Mouse (Mus musculus): ENCODE measurements at regions not wholly inside any gene's neighbourhood (a gene's known extent, or its start where the extent isn't known, plus 50 kb on each side); places are given as distances from the start of the nearest gene placed in this dataset.

DNA sequence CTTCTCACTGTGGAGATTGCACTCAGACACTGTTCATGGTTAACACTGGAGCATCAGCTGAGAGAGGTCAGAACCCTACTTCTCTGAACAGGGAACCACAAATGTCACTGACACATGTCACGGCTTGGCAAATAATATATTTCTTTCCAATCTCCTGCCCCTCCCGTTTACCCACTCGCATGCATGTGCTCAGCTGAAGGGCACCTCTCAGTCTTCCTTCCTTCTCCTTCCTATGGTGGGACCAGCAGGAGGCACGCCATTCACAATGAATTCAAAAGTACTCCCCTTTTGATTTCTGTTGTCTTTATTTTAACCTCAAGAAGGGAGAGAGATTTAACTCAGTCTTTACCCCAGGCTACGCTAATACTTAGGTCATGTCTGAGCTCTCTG is 481.0 kb downstream of the Prss52 start:
- H3K4me3 ChIP-seq (ENCODE audit: low read depth, low read length): no peak overlapping the region
- no peaks in the 10 kb centered on the region for H3K4me1 ChIP-seq (ENCODE audit: control insufficient read depth, low read depth, low read length)
- WGBS (ENCODE audit: insufficient replicate concordance): 9% methylated on average over 5 of the region's 5 CpGs
- H3K27me3 ChIP-seq (ENCODE audit: control insufficient read depth, insufficient read depth, low read depth, low read length): peaks cover 65% of the 10 kb centered on the region
- H3K4me2 ChIP-seq (ENCODE audit: low read depth, low read length): no peak overlapping the region
- H3K9me3 ChIP-seq (replicated peaks; ENCODE audit: control insufficient read depth, low read length): no peaks in the 10 kb centered on the region
- no peak for ATAC-seq (ENCODE audit: low read depth)
- H3K36me3 ChIP-seq (ENCODE audit: control insufficient read depth, insufficient read depth): no peaks in the 10 kb centered on the region
- no peak overlapping the region for H3K9ac ChIP-seq (ENCODE audit: low read depth, low read length)
- no peak overlapping the region for H3K27ac ChIP-seq (ENCODE audit: low read length)

DNA sequence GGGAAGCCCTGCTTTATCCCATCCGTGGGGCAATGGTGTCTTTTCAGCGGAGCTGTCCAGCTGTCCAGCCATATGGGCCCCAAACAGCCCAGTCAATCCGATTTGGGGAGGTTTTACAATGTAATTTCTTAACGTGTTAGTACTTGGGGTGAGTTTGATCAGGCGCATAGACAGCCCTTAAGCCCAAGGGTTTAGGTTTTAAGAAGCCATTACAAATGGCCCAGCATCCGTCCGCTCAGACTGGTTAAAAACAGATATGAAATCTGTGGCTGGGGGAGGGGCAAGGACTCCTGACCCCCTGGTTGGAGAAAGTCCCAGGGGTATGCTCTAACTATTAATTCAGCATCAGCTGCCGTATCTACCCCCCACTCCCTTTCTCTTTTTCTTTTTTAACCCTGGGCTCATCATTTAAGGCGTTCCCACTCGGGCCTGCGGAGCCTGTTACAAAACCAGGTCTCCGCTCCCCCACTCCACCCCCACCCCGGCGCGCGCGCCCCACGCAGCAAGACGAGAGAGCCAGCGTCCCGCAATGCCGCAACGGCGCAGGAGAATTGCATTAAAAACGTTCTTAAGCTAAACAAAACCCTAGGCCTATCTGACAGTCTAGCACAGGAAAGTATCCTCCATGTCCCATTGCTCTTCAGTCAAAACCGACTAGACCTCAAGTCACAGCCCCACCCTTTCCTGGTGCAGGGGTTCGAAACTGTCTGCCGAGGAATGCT is 481.5 kb downstream of the Prss52 start:
- H3K36me3 ChIP-seq (ENCODE audit: control insufficient read depth, insufficient read depth): no peaks in the 10 kb centered on the region
- no peak overlapping the region for H3K4me3 ChIP-seq (ENCODE audit: low read depth, low read length)
- no peak for ATAC-seq (ENCODE audit: low read depth)
- no peak overlapping the region for H3K9ac ChIP-seq (ENCODE audit: low read depth, low read length)
- no peaks in the 10 kb centered on the region for H3K4me1 ChIP-seq (ENCODE audit: control insufficient read depth, low read depth, low read length)
- H3K9me3 ChIP-seq (replicated peaks; ENCODE audit: control insufficient read depth, low read length): no peaks in the 10 kb centered on the region
- 7% methylated on average over 28 of the region's 28 CpGs for WGBS (ENCODE audit: insufficient replicate concordance)
- no peak overlapping the region for H3K27ac ChIP-seq (ENCODE audit: low read length)
- no peak overlapping the region for H3K4me2 ChIP-seq (ENCODE audit: low read depth, low read length)
- H3K27me3 ChIP-seq (ENCODE audit: control insufficient read depth, insufficient read depth, low read depth, low read length): peaks cover 70% of the 10 kb centered on the region

DNA sequence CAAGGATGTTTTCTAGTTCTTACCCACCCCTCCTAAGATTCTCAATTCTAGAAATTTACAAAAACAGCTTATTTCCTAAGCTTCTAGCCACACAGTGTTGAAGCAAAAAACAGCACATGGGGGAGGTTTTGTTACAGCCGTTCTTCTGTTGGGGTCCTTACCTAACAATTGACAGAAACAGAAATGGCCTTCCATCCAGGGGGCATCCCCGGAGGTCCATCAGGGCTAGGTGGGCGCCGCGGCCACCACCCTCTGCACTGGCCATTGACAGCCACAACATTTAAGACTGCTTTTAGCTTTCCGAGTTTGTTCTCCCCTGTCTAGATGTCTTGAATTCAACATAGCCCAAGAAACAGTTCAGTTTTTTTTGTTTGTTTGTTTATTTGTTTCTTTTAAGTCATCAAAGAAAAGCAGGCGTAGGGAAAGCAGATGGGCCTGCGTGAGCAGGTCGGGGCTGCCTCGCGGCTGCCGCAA is 482.3 kb downstream of the Prss52 start:
- Histone ChIP-seq H3K4me3 (ENCODE audit: low read depth, low read length) (no peak overlapping the region), H3K36me3 (ENCODE audit: control insufficient read depth, insufficient read depth) (no peaks in the 10 kb centered on the region), H3K4me2 (ENCODE audit: low read depth, low read length) (no peak overlapping the region), H3K27ac (ENCODE audit: low read length) (no peak overlapping the region), H3K4me1 (ENCODE audit: control insufficient read depth, low read depth, low read length) (no peaks in the 10 kb centered on the region), H3K9me3 (replicated peaks; ENCODE audit: control insufficient read depth, low read length) (no peaks in the 10 kb centered on the region), H3K9ac (ENCODE audit: low read depth, low read length) (no peak overlapping the region), H3K27me3 (ENCODE audit: control insufficient read depth, insufficient read depth, low read depth, low read length) (peaks cover 78% of the 10 kb centered on the region)
- ATAC-seq (ENCODE audit: low read depth): no peak
- WGBS (ENCODE audit: insufficient replicate concordance): 6% methylated on average over 12 of the region's 12 CpGs

DNA sequence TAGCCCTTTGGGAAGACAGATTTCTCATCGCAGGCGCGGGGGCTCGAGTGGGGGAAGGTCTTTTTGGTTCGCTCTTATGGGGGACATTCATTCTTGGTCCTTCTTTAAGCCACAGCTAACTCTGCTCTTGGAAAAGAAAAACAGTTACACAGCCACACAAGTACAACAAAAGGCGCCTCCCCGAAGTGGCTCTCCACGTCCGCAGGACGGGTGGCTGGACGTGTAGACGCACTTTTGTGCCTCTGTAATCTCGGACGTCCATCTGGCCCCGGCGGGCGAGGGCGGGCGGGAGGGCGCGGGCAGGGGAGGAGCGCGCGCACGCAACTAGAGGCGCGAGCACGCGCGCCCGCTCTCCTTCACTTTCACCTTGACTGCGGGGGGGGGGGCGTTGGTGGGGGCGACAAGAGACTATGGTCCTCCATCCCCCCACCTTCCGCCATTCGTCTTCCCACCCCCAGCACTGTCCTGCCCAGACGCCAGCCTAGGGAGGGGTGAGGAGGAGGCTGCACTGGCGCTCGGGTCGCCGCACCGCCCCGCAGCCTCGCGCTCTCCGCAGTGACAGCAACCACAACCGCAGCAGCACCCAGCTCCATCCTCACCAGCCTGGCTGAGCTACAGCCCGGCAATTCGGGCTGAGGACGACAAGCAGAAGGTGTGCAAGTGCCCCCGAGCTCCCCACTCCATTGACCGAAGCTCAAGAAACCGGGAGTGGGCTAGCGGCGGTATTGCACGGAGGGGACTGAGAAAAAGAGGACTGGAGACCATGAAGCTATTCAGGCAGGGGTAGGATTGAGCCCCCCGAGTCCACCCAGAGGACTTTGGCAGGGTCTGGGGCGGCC is 483.0 kb downstream of the Prss52 start:
- no peak for ATAC-seq (ENCODE audit: low read depth)
- peak overlapping the region; percentile 57 for H3K4me2 ChIP-seq (ENCODE audit: low read depth, low read length)

DNA sequence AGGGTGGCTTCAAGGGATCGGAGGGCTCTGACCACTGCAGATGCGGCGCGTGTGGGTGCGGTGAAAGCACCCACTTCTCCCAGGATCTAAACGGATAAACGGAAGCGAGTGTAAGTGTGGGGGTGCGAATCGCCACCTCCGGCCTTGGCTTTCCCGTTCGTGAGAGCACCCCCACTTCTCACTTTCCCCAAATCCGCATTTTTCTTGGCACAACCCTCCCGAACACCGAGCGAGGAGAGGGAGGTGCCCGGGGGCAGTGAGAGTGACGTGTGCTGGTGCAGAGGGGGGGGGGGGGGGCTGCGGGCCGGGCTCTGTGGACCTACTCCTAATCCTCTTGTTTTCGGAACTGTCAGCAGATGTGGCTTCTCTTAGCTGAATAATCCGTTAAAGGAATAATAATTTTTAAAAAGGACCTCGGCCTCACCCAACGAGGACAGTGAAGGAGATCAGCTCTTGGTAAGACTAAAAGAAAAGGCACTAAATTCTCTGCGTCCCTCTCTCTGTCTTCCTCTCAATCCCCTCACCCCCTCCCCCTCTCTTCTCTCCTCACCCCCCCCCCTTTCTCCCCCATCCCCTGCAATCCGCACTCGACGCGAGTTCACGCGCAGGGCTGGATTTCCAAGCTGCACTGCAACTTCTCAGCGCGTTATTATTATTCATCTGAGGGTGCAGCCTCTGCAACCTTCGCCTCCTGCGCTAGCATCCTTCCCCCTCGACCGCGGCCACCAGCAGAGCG is 483.8 kb downstream of the Prss52 start:
- peaks cover 86% of the 10 kb centered on the region for H3K27me3 ChIP-seq (ENCODE audit: control insufficient read depth, insufficient read depth, low read depth, low read length)
- H3K4me1 ChIP-seq (ENCODE audit: control insufficient read depth, low read depth, low read length): no peaks in the 10 kb centered on the region
- WGBS (ENCODE audit: insufficient replicate concordance): 1% methylated on average over 39 of the region's 40 CpGs
- peak overlapping the region; percentile 57 for H3K4me2 ChIP-seq (ENCODE audit: low read depth, low read length)
- H3K9ac ChIP-seq (ENCODE audit: low read depth, low read length): no peak overlapping the region
- no peaks in the 10 kb centered on the region for H3K9me3 ChIP-seq (replicated peaks; ENCODE audit: control insufficient read depth, low read length)
- H3K36me3 ChIP-seq (ENCODE audit: control insufficient read depth, insufficient read depth): no peaks in the 10 kb centered on the region
- H3K4me3 ChIP-seq (ENCODE audit: low read depth, low read length): peak overlapping the region; percentile 48
- no peak overlapping the region for H3K27ac ChIP-seq (ENCODE audit: low read length)
- no peak for ATAC-seq (ENCODE audit: low read depth)

More for the DNA sequence above, 483.0 kb downstream of the Prss52 start:
- 1% methylated on average over 57 of the region's 58 CpGs for WGBS (ENCODE audit: insufficient replicate concordance)
- H3K27me3 ChIP-seq (ENCODE audit: control insufficient read depth, insufficient read depth, low read depth, low read length): peaks cover 82% of the 10 kb centered on the region
- no peaks in the 10 kb centered on the region for H3K9me3 ChIP-seq (replicated peaks; ENCODE audit: control insufficient read depth, low read length)
- H3K4me3 ChIP-seq (ENCODE audit: low read depth, low read length): peak overlapping the region; percentile 48
- H3K36me3 ChIP-seq (ENCODE audit: control insufficient read depth, insufficient read depth): no peaks in the 10 kb centered on the region
- no peak overlapping the region for H3K27ac ChIP-seq (ENCODE audit: low read length)
- no peak overlapping the region for H3K9ac ChIP-seq (ENCODE audit: low read depth, low read length)
- H3K4me1 ChIP-seq (ENCODE audit: control insufficient read depth, low read depth, low read length): no peaks in the 10 kb centered on the region

DNA sequence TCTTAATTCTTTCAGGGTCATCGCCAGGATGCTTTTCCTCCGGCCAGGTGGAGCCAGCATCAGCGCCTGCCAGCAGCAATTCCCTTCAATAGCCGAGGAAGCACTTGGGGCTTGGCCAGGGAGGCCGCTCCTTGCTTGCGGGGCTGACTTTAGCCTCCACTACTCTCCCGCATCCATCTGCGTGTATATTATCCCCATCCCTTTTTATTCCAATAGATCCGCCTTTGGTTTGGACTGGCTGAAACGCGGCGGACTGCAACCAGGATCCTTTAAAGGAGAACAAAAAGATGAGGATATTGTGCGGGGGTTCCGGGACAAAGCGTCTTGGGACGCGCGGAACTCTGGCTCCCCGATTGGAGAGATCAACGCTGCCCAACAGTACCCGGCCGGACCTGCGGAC is 484.5 kb downstream of the Prss52 start:
- Histone ChIP-seq H3K27ac (ENCODE audit: low read length) (no peak overlapping the region), H3K9me3 (replicated peaks; ENCODE audit: control insufficient read depth, low read length) (no peaks in the 10 kb centered on the region), H3K9ac (ENCODE audit: low read depth, low read length) (no peak overlapping the region), H3K4me1 (ENCODE audit: control insufficient read depth, low read depth, low read length) (no peaks in the 10 kb centered on the region), H3K4me3 (ENCODE audit: low read depth, low read length) (no peak overlapping the region), H3K27me3 (ENCODE audit: control insufficient read depth, insufficient read depth, low read depth, low read length) (peaks cover 86% of the 10 kb centered on the region), H3K4me2 (ENCODE audit: low read depth, low read length) (no peak overlapping the region), H3K36me3 (ENCODE audit: control insufficient read depth, insufficient read depth) (no peaks in the 10 kb centered on the region)
- whole genome bisulfite sequencing (ENCODE audit: insufficient replicate concordance): 1% methylated on average over 23 of the region's 23 CpGs
- no peak for ATAC-seq (ENCODE audit: low read depth)

DNA sequence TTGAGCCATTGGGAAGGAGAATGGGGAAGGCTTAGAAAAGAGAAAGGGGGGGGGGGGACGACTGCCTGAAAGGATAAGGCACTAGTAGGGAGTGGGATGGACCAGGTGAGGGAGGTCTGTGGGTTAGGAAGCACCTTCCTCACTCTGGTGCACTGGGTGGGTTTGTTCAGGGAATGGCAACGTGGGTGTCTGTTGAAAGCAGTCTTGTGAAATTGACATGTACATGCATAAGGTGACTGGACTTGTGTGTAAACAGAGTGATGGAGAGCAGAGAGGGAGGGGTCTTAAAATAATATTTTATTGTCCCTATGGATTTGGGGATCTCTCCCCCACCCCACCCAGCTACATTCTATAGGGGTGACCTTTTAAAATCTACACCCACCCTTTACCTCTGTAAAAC is 485.0 kb downstream of the Prss52 start:
- peaks cover 85% of the 10 kb centered on the region for H3K27me3 ChIP-seq (ENCODE audit: control insufficient read depth, insufficient read depth, low read depth, low read length)
- no peak overlapping the region for H3K4me3 ChIP-seq (ENCODE audit: low read depth, low read length)
- H3K9ac ChIP-seq (ENCODE audit: low read depth, low read length): no peak overlapping the region
- ATAC-seq (ENCODE audit: low read depth): no peak
- 7% methylated on average over 2 of the region's 2 CpGs for WGBS (ENCODE audit: insufficient replicate concordance)
- H3K4me1 ChIP-seq (ENCODE audit: control insufficient read depth, low read depth, low read length): no peaks in the 10 kb centered on the region
- H3K36me3 ChIP-seq (ENCODE audit: control insufficient read depth, insufficient read depth): no peaks in the 10 kb centered on the region
- H3K9me3 ChIP-seq (replicated peaks; ENCODE audit: control insufficient read depth, low read length): no peaks in the 10 kb centered on the region
- H3K27ac ChIP-seq (ENCODE audit: low read length): no peak overlapping the region
- H3K4me2 ChIP-seq (ENCODE audit: low read depth, low read length): no peak overlapping the region

DNA sequence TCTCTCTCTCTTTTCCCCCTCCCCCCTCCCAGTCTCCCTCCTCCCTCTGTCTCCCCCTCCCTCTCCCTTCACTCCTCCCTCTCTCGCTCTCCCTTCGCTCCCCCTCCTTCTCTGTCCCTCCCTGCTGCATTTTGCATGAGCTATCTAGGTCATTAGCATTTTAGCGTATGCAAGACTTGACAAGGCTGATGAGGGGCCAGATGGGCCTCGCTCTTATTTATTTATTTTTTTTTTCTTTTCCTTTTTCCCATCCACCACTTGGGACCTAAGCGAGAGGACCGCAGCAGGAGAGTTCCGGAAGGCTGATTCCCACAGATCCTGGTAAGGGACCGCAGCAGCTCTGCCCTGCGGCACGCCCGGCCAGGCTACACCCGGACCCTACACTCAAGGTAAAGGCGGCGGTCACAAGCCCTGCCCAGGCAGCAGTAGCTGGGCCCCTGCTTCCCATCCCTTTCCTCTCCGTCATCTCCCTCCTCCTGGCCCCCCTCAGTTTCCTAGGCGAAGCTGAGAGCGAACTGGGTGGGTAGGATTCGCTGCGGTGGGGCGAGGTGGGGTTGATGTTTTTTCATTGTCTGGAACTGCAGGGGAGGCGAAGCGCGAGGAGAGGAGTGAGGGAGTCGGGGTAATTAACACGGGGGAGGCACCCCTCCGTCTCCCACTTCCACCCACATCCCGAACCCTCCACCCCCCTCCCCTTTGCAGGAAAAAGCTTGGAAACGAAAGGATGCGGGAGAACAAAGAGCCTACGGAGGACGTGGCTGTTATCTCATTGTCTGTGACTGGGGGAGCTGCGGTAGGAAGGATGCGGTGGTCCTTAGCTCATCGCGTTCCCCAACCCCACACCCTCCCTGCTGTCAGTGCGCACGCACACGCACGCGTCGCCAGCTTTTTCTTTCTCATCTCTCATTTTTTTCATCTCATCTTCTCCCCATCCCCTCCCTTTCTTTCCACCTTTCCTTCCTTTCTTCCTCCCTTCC is 485.8 kb downstream of the Prss52 start:
- WGBS (ENCODE audit: insufficient replicate concordance): under 1% methylated on average over 41 of the region's 41 CpGs
- Histone ChIP-seq H3K27me3 (ENCODE audit: control insufficient read depth, insufficient read depth, low read depth, low read length) (peaks cover 83% of the 10 kb centered on the region), H3K9ac (ENCODE audit: low read depth, low read length) (no peak overlapping the region)

More for the DNA sequence above, 485.8 kb downstream of the Prss52 start:
- H3K4me3 ChIP-seq (ENCODE audit: low read depth, low read length): no peak overlapping the region
- no peak for ATAC-seq (ENCODE audit: low read depth)
- no peak overlapping the region for H3K27ac ChIP-seq (ENCODE audit: low read length)
- H3K4me1 ChIP-seq (ENCODE audit: control insufficient read depth, low read depth, low read length): no peaks in the 10 kb centered on the region
- no peaks in the 10 kb centered on the region for H3K9me3 ChIP-seq (replicated peaks; ENCODE audit: control insufficient read depth, low read length)
- H3K36me3 ChIP-seq (ENCODE audit: control insufficient read depth, insufficient read depth): no peaks in the 10 kb centered on the region
- no peak overlapping the region for H3K4me2 ChIP-seq (ENCODE audit: low read depth, low read length)

All from liver, embryonic 16.5 days (tissue).